ENCODE assay signal across 10 mouse cellular contexts in genomic region chr2:32427720-32428119, GRCm38 (mm10). TPM values are rescaled to one million over a fixed set of nuclear protein-coding genes. Genes with fewer than 3 reads are reported as not detected.
DNase-seq lines count a peak whose midpoint lies in the region; ATAC-seq lines count a peak whose summit lies in the region.
"Had no signal": no experiment of that assay in that cellular context is flagged by ENCODE, and none has a peak within 500 bp of the region (broad histone marks: within the 10 kb centered on the region; RNA-seq: fewer than 3 reads in every experiment).

No protein-coding gene starts in this region.

- no peak for ATAC-seq in heart, embryonic 15.5 days (replicated peaks; ENCODE audit: insufficient number of reproducible peaks, insufficient read depth, low FRiP score, low read depth)
- ATAC-seq in heart, embryonic 11.5 days (replicated peaks; ENCODE audit: insufficient number of reproducible peaks, low FRiP score, low TSS enrichment) = no peak
- ATAC-seq in midbrain, embryonic 11.5 days (ENCODE audit: low FRiP score) = no peak
- ATAC-seq in midbrain, embryonic 12.5 days (ENCODE audit: low FRiP score, low read depth) = no peak
- no peak for ATAC-seq in megakaryocyte-erythroid progenitor cell, adult 5-6 weeks (replicated peaks; ENCODE audit: low FRiP score, low TSS enrichment, poor library complexity, severe bottlenecking)

- H3K4me2 ChIP-seq in heart, embryonic 15.5 days = no peak overlapping the region
- H3K4me2 ChIP-seq in heart, embryonic 11.5 days = no peak overlapping the region
- H3K4me2 ChIP-seq in midbrain, embryonic 11.5 days = no peak overlapping the region
- peak overlapping the region; percentile 70 for H3K4me2 ChIP-seq in midbrain, embryonic 12.5 days (replicated peaks)

- no peak overlapping the region for H3K9ac ChIP-seq in heart, embryonic 15.5 days
- no peak overlapping the region for H3K9ac ChIP-seq in heart, embryonic 11.5 days (ENCODE audit: low read depth, low read length)
- H3K9ac ChIP-seq in midbrain, embryonic 11.5 days (ENCODE audit: low read length) = no peak overlapping the region
- no peak overlapping the region for H3K9ac ChIP-seq in midbrain, embryonic 12.5 days (replicated peaks)

- H3K36me3 ChIP-seq in heart, embryonic 15.5 days = no peaks in the 10 kb centered on the region
- H3K36me3 ChIP-seq in heart, embryonic 11.5 days (ENCODE audit: control insufficient read depth, insufficient read depth, low read length) = no peaks in the 10 kb centered on the region
- H3K36me3 ChIP-seq in midbrain, embryonic 11.5 days (ENCODE audit: control insufficient read depth, insufficient read depth, low read length) = no peaks in the 10 kb centered on the region
- no peaks in the 10 kb centered on the region for H3K36me3 ChIP-seq in midbrain, embryonic 10.5 days
- 0 out of 2 replicates have a peak, but pooled peaks cover 6% of the 10 kb centered on the region for H3K36me3 ChIP-seq in midbrain, embryonic 12.5 days

- 78% methylated on average over 5 of the region's 5 CpGs for WGBS in heart, embryonic 15.5 days
- 84% methylated on average over 5 of the region's 5 CpGs for WGBS in heart, embryonic 11.5 days (ENCODE audit: insufficient replicate concordance)
- 72% methylated on average over 5 of the region's 5 CpGs for WGBS in midbrain, embryonic 11.5 days
- 80% methylated on average over 5 of the region's 5 CpGs for WGBS in midbrain, embryonic 10.5 days
- WGBS in midbrain, embryonic 12.5 days = 73% methylated on average over 5 of the region's 5 CpGs

- intact Hi-C loops in gastrocnemius, postnatal 14 days (cut with DNase I; ENCODE audit: low total_unique reads) = no loop called here

- no peaks in the 10 kb centered on the region for H3K27me3 ChIP-seq in heart, embryonic 15.5 days
- no peaks in the 10 kb centered on the region for H3K27me3 ChIP-seq in heart, embryonic 11.5 days (ENCODE audit: control insufficient read depth, insufficient read depth, low read length)
- no peaks in the 10 kb centered on the region for H3K27me3 ChIP-seq in midbrain, embryonic 11.5 days (ENCODE audit: control insufficient read depth, insufficient read depth, low read length)
- no peaks in the 10 kb centered on the region for H3K27me3 ChIP-seq in midbrain, embryonic 10.5 days (ENCODE audit: low read depth, poor library complexity, severe bottlenecking)
- H3K27me3 ChIP-seq in midbrain, embryonic 12.5 days = no peaks in the 10 kb centered on the region

- H3K4me1 ChIP-seq in heart, embryonic 15.5 days (replicated peaks) = peaks cover 53% of the 10 kb centered on the region
- peaks cover 46% of the 10 kb centered on the region for H3K4me1 ChIP-seq in heart, embryonic 11.5 days (ENCODE audit: control insufficient read depth, insufficient read depth, low read length)
- H3K4me1 ChIP-seq in midbrain, embryonic 11.5 days (ENCODE audit: control insufficient read depth, insufficient read depth, low read length) = peaks cover 43% of the 10 kb centered on the region
- H3K4me1 ChIP-seq in midbrain, embryonic 10.5 days = peaks cover 71% of the 10 kb centered on the region
- H3K4me1 ChIP-seq in midbrain, embryonic 12.5 days = peaks cover 69% of the 10 kb centered on the region

- no peak overlapping the region for H3K4me3 ChIP-seq in heart, embryonic 15.5 days
- no peak overlapping the region for H3K4me3 ChIP-seq in heart, embryonic 11.5 days (ENCODE audit: low read depth, low read length)
- H3K4me3 ChIP-seq in midbrain, embryonic 11.5 days (ENCODE audit: low read depth, low read length) = no peak overlapping the region
- no peak overlapping the region for H3K4me3 ChIP-seq in midbrain, embryonic 10.5 days
- H3K4me3 ChIP-seq in midbrain, embryonic 12.5 days = no peak overlapping the region

- DNase-seq in midbrain, embryonic 11.5 days (ENCODE audit: low spot score, missing footprints) = peak; percentile 78
- no peak for DNase-seq in midbrain, embryonic 10.5 days (ENCODE audit: low spot score)
- DNase-seq in gastrocnemius, postnatal 14 days = no peak
- no peak for DNase-seq in adrenal gland, postnatal 4 days (ENCODE audit: low spot score in 2 of 2)
- DNase-seq: heart, postnatal 36 days had no signal

- H3K27ac ChIP-seq in heart, embryonic 15.5 days = peak overlapping the region; percentile 24; the same call in 1 of the 2 replicates
- no peak overlapping the region for H3K27ac ChIP-seq in heart, embryonic 11.5 days (ENCODE audit: low read depth, low read length)
- no peak overlapping the region for H3K27ac ChIP-seq in midbrain, embryonic 11.5 days (ENCODE audit: low read depth, low read length)
- H3K27ac ChIP-seq in midbrain, embryonic 10.5 days (replicated peaks) = no peak overlapping the region
- peak overlapping the region; percentile 73; the same call in 1 of the 2 replicates for H3K27ac ChIP-seq in midbrain, embryonic 12.5 days (replicated peaks)

- no peaks in the 10 kb centered on the region for H3K9me3 ChIP-seq in heart, embryonic 15.5 days (replicated peaks)
- H3K9me3 ChIP-seq in heart, embryonic 11.5 days (replicated peaks; ENCODE audit: control insufficient read depth, low read length) = no peaks in the 10 kb centered on the region
- H3K9me3 ChIP-seq in midbrain, embryonic 11.5 days (ENCODE audit: control insufficient read depth, low read length) = no peaks in the 10 kb centered on the region
- H3K9me3 ChIP-seq in midbrain, embryonic 10.5 days (replicated peaks) = no peaks in the 10 kb centered on the region
- H3K9me3 ChIP-seq in midbrain, embryonic 12.5 days = no peaks in the 10 kb centered on the region

RNA-seq across cellular contexts. Expression of gene Naif1, which starts 22.5 kb away (rescaled TPM):
- polyA plus RNA-seq in heart, embryonic 15.5 days (2015; fragmentation: Nextera tagmentation; extraction: Ambion mirVana) = 4.0 and 5.1 TPM in 2 replicates
- polyA plus RNA-seq in heart, embryonic 11.5 days (2014; fragmentation: Nextera tagmentation; extraction: Ambion mirVana) = 5.1 and 5.3 TPM in 2 replicates
- 6.3 and 6.4 TPM in 2 replicates for polyA plus RNA-seq in midbrain, embryonic 11.5 days (2014; fragmentation: Nextera tagmentation; extraction: Ambion mirVana)
- 5.9 and 6.4 TPM in 2 replicates for polyA plus RNA-seq in midbrain, embryonic 10.5 days (2016; fragmentation: Nextera tagmentation; extraction: Ambion mirVana)
- 5.2 and 6.4 TPM in 2 replicates for polyA plus RNA-seq in midbrain, embryonic 12.5 days (2016; fragmentation: Nextera tagmentation; extraction: Ambion mirVana)
- total RNA-seq in megakaryocyte-erythroid progenitor cell, adult 5-6 weeks (2014; fragmentation: Nextera tagmentation) = 3.6 and 4.1 TPM in 2 replicates
- total RNA-seq in megakaryocyte-erythroid progenitor cell, adult 5-6 weeks (2017) = 2.7 and 3.0 TPM in 2 replicates
- 1 to 10 TPM; 2.4 to 3.1 TPM for total RNA-seq in gastrocnemius, postnatal 14 days (2021)
- 1 to 10 TPM; 4.1 to 4.2 TPM for total RNA-seq in adrenal gland, postnatal 4 days (2021)

RNA-seq across cellular contexts. Expression of gene Slc25a25, which starts 23.5 kb away (rescaled TPM):
- 9.1 and 12.1 TPM in 2 replicates for polyA plus RNA-seq in heart, embryonic 15.5 days (2015; fragmentation: Nextera tagmentation; extraction: Ambion mirVana)
- polyA plus RNA-seq in heart, embryonic 11.5 days (2014; fragmentation: Nextera tagmentation; extraction: Ambion mirVana) = 7.9 and 8.5 TPM in 2 replicates
- polyA plus RNA-seq in midbrain, embryonic 11.5 days (2014; fragmentation: Nextera tagmentation; extraction: Ambion mirVana) = 20.0 and 20.4 TPM in 2 replicates
- 29.2 and 35.7 TPM in 2 replicates for polyA plus RNA-seq in midbrain, embryonic 10.5 days (2016; fragmentation: Nextera tagmentation; extraction: Ambion mirVana)
- polyA plus RNA-seq in midbrain, embryonic 12.5 days (2016; fragmentation: Nextera tagmentation; extraction: Ambion mirVana) = 40.0 TPM in 2 replicates
- total RNA-seq in megakaryocyte-erythroid progenitor cell, adult 5-6 weeks (2014; fragmentation: Nextera tagmentation) = 9.5 and 12.2 TPM in 2 replicates
- total RNA-seq in megakaryocyte-erythroid progenitor cell, adult 5-6 weeks (2017) = 4.0 and 34.6 TPM in 2 replicates
- total RNA-seq in gastrocnemius, postnatal 14 days (2021) = 10 to 100 TPM; 18.1 to 47.8 TPM
- 10 to 100 TPM; 28.0 to 33.7 TPM for total RNA-seq in adrenal gland, postnatal 4 days (2021)

RNA-seq across cellular contexts. Expression of gene Ptges2, which starts 32.0 kb away (rescaled TPM):
- polyA plus RNA-seq in heart, embryonic 15.5 days (2015; fragmentation: Nextera tagmentation; extraction: Ambion mirVana) = 38.2 and 41.8 TPM in 2 replicates
- 32.7 and 38.2 TPM in 2 replicates for polyA plus RNA-seq in heart, embryonic 11.5 days (2014; fragmentation: Nextera tagmentation; extraction: Ambion mirVana)
- 24.7 and 25.4 TPM in 2 replicates for polyA plus RNA-seq in midbrain, embryonic 11.5 days (2014; fragmentation: Nextera tagmentation; extraction: Ambion mirVana)
- polyA plus RNA-seq in midbrain, embryonic 10.5 days (2016; fragmentation: Nextera tagmentation; extraction: Ambion mirVana) = 26.2 and 28.8 TPM in 2 replicates
- polyA plus RNA-seq in midbrain, embryonic 12.5 days (2016; fragmentation: Nextera tagmentation; extraction: Ambion mirVana) = 27.2 and 28.6 TPM in 2 replicates
- total RNA-seq in megakaryocyte-erythroid progenitor cell, adult 5-6 weeks (2014; fragmentation: Nextera tagmentation) = 10.3 and 11.2 TPM in 2 replicates
- total RNA-seq in megakaryocyte-erythroid progenitor cell, adult 5-6 weeks (2017) = 14.4 and 18.4 TPM in 2 replicates
- 10 to 100 TPM; 41.3 to 43.2 TPM for total RNA-seq in gastrocnemius, postnatal 14 days (2021)
- 10 to 100 TPM; 49.2 to 60.7 TPM for total RNA-seq in adrenal gland, postnatal 4 days (2021)

RNA-seq across cellular contexts. Expression of gene Lcn2, which starts 39.7 kb away (rescaled TPM):
- polyA plus RNA-seq in heart, embryonic 15.5 days (2015; fragmentation: Nextera tagmentation; extraction: Ambion mirVana) = 2.2 and 2.8 TPM in 2 replicates
- polyA plus RNA-seq in heart, embryonic 11.5 days (2014; fragmentation: Nextera tagmentation; extraction: Ambion mirVana) = 1.1 TPM in 1 of 2 replicates, not detected in the other
- polyA plus RNA-seq in midbrain, embryonic 11.5 days (2014; fragmentation: Nextera tagmentation; extraction: Ambion mirVana) = 0.30 TPM in 1 of 2 replicates, not detected in the other
- polyA plus RNA-seq in midbrain, embryonic 10.5 days (2016; fragmentation: Nextera tagmentation; extraction: Ambion mirVana) = 0.20 TPM in 1 of 2 replicates, not detected in the other
- 0.60 TPM in 2 replicates for polyA plus RNA-seq in midbrain, embryonic 12.5 days (2016; fragmentation: Nextera tagmentation; extraction: Ambion mirVana)
- total RNA-seq in megakaryocyte-erythroid progenitor cell, adult 5-6 weeks (2014; fragmentation: Nextera tagmentation) = 98.8 TPM in 1 of 2 replicates, not detected in the other
- 4.9 and 19.5 TPM in 2 replicates for total RNA-seq in megakaryocyte-erythroid progenitor cell, adult 5-6 weeks (2017)
- 1 to 10 TPM; 2.6 to 4.7 TPM for total RNA-seq in gastrocnemius, postnatal 14 days (2021)
- 10 to 100 TPM; 11.5 to 33.6 TPM for total RNA-seq in adrenal gland, postnatal 4 days (2021)
- polyA plus RNA-seq: CD4-positive, CD25-positive, alpha-beta regulatory T cell, adult 4 months had no signal

RNA-seq across cellular contexts. Expression of gene 1110008P14Rik, which starts 46.0 kb away (rescaled TPM):
- 43.9 and 46.0 TPM in 2 replicates for polyA plus RNA-seq in heart, embryonic 15.5 days (2015; fragmentation: Nextera tagmentation; extraction: Ambion mirVana)
- polyA plus RNA-seq in heart, embryonic 11.5 days (2014; fragmentation: Nextera tagmentation; extraction: Ambion mirVana) = 50.1 and 51.3 TPM in 2 replicates
- polyA plus RNA-seq in midbrain, embryonic 11.5 days (2014; fragmentation: Nextera tagmentation; extraction: Ambion mirVana) = 46.4 and 49.4 TPM in 2 replicates
- 39.4 and 44.3 TPM in 2 replicates for polyA plus RNA-seq in midbrain, embryonic 10.5 days (2016; fragmentation: Nextera tagmentation; extraction: Ambion mirVana)
- 57.5 and 61.1 TPM in 2 replicates for polyA plus RNA-seq in midbrain, embryonic 12.5 days (2016; fragmentation: Nextera tagmentation; extraction: Ambion mirVana)
- total RNA-seq in megakaryocyte-erythroid progenitor cell, adult 5-6 weeks (2014; fragmentation: Nextera tagmentation) = 24.6 and 41.0 TPM in 2 replicates
- 15.8 and 18.7 TPM in 2 replicates for total RNA-seq in megakaryocyte-erythroid progenitor cell, adult 5-6 weeks (2017)
- total RNA-seq in gastrocnemius, postnatal 14 days (2021) = 10 to 100 TPM; 44.1 to 49.3 TPM
- 100 to 1,000 TPM in 1 of 2 experiments, 10 to 100 TPM in 1; 94.9 to 121 TPM for total RNA-seq in adrenal gland, postnatal 4 days (2021)

Comparison
In these comparisons a context has a peak if more than half of its experiments do, and no peak if none do; other contexts are left out.
1. H3K27ac ChIP-seq: peak in heart, embryonic 15.5 days (single experiment) and midbrain, embryonic 12.5 days (single experiment); none in heart, embryonic 11.5 days (single experiment), midbrain, embryonic 11.5 days (single experiment) and midbrain, embryonic 10.5 days (single experiment).